Mouse (Mus musculus): ENCODE measurements around the gene Cpne5.

Gene Cpne5

DNA sequence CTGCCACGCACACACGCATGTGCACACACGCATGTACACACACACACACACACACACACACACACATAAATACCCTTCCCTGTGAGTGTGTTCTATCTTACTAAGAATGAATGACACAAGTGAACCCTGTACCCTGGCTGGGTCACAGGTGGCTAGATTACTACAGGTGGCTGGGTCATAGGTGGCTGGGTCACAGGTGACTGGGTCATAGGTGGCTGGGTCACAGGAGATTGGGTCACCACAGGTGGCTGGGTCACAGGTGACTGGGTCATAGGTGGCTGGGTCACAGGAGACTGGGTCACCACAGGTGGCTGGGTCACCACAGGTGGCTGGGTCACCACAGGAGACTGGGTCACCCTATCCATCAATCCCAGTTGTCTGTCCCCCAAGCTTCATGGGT lies 27.9 kb downstream of the Cpne5 start:
- no peak for DNase-seq (ENCODE audit: extremely low spot score)

GRCm38 (mm10) chr17:29206052-29206451 lies 31.9 kb downstream of the Cpne5 start:
- DNase-seq (ENCODE audit: extremely low spot score), result no peak

DNA sequence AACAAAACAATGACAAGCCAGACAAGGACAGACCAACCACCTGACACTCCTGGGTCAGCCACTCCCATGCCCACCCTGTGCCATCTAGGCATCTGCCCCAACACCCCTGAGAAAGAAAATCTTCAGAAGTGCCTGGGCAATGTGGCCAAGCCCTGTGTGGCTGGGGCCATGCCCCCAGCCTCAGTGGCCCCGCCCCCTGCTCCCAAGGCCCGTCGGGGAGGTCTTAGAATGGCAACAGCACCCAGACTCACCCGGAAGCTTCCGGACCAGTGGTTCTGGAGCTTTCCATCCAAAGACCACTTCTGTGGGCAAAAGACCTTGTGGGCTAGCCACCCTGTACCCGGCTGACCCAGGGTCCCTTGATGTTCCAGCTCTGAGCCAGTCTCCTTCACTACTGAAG lies 35.4 kb downstream of the Cpne5 start:
- no peak for DNase-seq (ENCODE audit: extremely low spot score)

DNA sequence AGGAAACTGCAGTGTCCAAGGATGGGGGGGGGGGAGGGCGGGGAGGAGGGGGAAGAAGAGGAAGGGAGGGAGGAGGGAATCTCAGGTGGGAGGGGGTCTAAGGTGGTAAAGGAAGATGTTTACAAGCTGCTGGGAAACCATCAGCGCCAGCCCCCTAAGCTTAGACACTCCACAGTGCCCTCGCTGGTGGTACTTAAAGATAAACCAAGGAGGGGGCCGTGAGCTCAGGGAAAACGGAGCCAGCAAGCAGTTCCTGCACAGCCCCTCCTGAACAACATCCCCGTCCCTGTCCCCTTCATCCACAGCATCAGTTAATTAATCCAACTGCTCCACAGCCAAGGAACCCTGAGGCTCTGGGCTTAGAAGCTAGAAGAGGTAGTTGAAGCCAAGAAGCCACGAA lies 38.1 kb downstream of the Cpne5 start:
- DNase-seq (ENCODE audit: extremely low spot score), result no peak

DNA sequence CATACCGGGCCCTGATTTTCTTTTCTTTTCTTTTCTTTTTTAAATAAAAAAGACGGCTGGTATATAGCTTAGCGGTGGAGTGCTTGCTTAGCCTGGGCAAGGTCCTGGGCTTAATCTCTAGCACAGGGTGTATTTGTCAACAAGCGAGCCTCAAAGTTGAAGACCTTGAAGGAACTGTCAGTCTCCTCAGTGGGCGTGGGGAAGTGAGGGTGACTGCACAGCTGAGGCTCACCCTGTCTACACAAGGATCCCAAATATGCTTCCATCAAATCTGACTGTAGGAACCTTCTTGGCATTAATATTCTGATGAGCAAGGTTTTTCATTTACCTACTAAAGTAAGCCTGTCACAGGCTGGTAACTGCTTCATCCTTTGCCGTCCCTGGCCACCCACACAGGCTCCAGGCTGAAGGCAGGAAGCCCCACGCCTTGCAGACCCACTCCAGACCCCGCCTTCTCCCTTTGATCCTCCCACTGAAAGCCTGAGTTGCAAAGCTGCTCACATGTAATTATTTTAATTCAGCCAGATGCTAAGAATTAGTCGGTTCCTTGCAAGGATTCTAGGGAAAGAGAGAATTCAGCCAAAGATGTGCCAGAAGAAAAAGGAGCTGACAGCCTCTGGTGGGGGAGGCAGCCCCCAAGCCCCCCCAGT lies 38.7 kb downstream of the Cpne5 start:
- no peak for DNase-seq (ENCODE audit: extremely low spot score)

GRCm38 (mm10) chr17:29195579-29195978 lies 42.4 kb downstream of the Cpne5 start:
- peak; percentile 61 for DNase-seq (ENCODE audit: extremely low spot score)

DNA sequence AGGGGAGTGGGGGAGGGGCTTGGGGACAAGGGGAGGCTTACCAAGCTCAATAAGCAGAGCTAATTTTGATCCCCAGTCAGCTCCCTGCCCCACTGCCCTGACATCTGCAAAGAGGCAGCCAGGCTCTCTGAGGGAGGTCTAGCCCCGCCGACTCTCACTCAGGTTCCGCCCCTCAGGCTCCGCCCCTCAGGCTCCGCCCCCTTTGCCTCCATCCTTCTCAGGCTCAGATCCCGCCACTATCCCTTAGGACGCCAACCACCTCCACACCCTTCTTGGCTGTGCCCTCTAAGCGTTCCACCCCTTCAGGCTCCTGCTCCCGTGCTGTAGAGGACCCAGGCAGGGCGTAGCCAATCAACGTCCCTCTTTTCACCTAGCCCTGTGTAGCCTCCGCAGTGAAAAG lies 49.0 kb downstream of the Cpne5 start:
- peak; percentile 72 for DNase-seq (ENCODE audit: extremely low spot score)

- peak; percentile 40 for DNase-seq (ENCODE audit: extremely low spot score)
These were observed 50.7 kb downstream of the Cpne5 start for GRCm38 (mm10) chr17:29186989-29187859.

DNA sequence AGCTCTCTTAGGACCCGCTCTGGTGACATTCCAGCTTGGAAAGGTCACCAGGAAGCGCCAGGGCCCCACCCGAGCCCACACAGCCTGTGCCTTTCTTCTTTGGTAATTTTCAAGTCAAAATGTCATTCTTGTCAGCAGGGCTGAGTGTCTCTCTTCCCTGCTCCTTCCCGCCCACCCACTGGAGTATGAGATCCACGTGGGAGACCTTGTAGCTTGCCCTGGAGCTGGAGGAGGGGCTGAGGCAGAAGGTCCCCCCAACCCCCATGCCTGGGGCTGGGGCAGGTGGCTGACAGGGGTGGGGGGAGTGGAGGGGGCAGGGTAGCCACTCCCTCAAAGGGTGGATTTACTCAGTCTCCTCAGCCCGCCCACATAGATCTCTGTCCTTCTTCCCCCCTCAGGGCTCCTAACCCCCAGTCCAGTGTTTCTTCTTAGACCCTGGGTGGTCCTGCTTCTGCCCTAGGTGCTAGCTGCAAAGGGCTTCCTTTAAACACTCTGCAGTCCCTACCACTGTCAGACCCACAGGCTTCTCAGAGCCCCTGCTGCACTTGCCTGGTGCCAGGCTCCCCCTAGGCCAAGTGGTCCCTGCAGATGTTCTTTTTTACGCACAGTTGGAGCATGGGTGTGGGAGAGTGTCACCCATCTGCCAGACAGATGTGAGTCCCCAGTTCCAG lies 52.5 kb downstream of the Cpne5 start:
- DNase-seq (ENCODE audit: extremely low spot score), result peak; percentile 35

GRCm38 (mm10) chr17:29183162-29183561 lies 54.8 kb downstream of the Cpne5 start:
- no peak for DNase-seq (ENCODE audit: extremely low spot score)

GRCm38 (mm10) chr17:29181751-29182150 lies 56.2 kb downstream of the Cpne5 start:
- DNase-seq (ENCODE audit: extremely low spot score), result no peak

- DNase-seq (ENCODE audit: extremely low spot score), result no peak
These were observed 57.4 kb downstream of the Cpne5 start for GRCm38 (mm10) chr17:29180406-29181127.

DNA sequence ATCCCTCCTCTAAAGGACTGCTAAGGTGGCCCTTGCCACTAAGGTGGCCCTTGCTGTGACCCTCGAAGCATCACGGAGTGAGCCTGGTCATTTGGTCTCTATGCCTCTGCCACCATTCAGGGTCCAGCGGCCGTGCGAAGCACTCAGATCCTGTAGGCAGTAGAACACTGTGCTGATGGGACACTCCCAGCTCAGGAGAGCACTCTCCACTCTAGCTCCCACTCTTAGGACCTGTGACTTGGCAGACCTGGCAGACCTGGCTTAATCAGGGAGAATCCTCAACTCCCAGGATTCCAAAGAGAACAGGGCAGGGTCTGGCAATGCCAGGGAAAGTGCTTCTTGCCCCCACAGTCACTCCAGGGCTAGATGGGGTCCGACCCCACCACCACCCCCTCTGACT lies 58.0 kb downstream of the Cpne5 start:
- no peak for DNase-seq (ENCODE audit: extremely low spot score)

DNA sequence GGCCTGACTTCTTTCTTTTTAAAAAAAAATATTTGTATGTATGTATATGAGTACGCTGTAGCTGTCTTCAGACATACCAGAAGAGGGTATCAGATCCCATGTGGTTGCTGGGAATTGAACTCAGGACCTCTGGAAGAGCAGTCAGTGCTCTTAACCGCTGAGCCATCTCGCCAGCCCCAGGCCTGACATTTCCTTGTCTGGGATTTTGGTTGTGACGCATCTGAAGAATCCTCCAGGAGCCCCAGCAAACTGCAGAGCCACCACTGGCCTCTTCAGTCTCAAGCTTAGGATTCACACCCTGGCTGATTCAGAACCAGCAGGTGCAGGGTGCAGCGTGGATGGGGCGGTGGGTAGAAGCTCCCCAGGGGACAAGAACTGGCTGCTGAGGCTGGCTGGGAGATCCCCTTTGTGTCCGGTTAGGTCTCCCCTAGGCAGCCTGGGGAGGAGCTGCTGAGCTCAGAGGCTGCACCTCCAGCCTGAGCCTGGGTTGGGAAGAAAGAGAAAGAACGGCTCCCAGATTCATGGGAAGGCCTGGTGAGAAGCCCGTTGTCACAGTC lies 59.4 kb downstream of the Cpne5 start:
- no peak for DNase-seq (ENCODE audit: extremely low spot score)

DNA sequence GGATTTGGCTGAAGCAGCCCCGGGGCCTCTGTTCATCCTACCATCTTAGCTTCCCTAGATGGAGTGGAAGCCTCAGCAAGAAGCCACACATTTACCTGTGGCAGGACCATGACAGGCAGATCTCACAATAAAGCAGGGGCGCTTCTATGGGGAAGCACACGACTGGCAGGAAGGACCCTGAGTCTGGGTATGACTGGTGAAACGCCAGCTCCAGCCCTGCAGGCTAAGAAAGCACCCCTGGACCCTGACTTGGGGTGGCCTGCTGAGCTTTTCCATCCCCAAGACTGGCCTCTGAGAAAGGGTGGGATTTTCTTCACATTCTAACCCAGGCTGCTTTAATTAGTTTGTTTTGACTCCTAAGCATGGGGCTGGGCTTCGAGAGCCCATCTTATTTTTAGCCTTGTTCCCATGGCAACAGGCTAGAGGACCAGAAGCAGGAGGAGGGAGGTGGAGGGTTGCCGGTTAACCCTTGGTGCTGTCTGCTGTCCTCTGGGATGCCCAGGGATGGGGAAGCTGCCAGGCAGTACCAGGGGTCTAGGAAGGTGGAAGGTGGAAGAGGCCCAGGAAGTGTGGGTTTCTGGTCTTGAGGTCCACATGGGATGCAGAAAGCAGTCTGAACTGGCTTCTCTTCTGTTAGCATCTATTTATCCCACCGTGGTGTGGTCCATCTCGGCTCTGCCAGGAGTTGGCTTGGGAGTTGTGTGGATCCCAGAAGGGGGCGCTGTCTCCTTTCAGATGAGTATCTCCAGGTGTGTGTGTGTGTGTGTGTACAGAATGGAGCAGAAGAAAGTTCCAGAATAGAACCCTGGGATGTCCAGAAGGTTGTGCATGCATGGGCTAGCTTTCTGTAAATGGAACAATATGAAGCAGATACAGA lies 61.3 kb downstream of the Cpne5 start:
- peak; percentile 78 for DNase-seq (ENCODE audit: extremely low spot score)

DNA sequence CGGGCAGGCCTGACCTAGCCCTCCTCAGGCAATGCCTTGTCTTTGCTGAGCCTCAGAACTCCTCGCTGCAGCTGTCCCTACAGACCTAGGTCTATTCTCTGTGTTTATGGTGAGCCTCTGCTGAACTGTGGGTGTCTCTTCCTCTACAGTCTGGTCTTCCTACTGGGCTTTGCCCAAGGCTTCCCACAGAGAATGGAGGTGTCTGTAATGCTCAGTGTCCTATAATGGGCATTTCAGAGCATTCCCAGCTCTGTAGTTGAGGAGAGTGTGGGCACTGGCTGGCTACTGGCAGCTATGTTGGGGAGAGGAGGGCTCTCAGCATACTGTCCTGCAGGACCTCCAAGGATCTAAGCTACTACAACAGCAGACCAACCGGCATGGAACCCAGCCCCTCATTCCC lies 62.3 kb downstream of the Cpne5 start:
- DNase-seq (ENCODE audit: extremely low spot score), result no peak

GRCm38 (mm10) chr17:29173165-29173564 lies 64.8 kb downstream of the Cpne5 start:
- DNase-seq (ENCODE audit: extremely low spot score), result no peak

DNA sequence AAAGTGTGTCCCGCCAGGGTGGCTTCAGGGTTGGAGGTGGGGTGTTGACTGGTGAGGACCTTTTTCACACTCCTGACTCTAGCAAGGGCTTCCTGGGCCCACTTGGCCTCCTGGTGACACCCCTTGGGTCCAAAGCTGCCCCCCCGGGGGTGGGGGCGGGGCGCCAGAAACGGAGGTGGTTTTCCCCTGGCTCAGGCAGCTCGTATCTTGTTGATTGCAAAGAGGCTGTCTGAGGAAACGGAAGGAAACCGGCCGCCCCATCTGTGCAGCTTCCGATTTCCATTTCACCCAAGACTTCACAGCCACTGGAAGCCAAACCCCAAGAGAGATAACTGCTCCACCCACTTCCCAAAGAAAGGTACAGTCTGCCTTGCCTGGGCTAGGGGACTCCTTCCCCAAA lies 65.9 kb downstream of the Cpne5 start:
- DNase-seq (ENCODE audit: extremely low spot score), result no peak

- peak; percentile 80 for DNase-seq (ENCODE audit: extremely low spot score)
These were observed 66.8 kb downstream of the Cpne5 start for GRCm38 (mm10) chr17:29171001-29171772.

DNA sequence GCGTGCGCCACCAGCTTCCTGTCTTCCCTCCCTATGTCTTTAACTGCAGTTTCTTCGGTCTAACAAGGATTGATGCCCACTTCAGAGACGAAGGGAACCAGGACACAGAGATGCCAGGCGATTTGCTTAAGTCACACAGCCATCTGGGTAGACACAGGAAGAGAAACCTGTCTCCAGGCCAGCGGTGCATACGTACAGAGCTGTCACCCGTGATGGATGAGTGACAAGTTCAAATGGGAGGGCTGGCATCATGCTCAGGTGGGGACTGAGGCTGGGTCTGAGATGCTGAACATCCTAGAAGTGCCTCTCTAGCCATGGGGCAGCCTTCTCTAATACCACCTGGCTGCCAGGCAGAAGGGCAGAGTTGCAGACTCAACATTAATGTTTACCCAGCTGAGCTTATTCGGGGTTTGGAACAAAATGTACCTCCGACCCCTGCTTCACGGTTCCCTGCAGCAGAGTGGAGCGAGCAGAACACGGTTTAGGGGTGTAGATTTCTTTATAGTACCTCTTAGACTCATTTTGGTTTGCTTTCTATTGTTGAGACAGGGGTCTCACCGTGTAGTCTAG lies 67.5 kb downstream of the Cpne5 start:
- DNase-seq (ENCODE audit: extremely low spot score), result no peak

All from embryo, embryonic 9.5 days (tissue).